In genomic region chr3:69524356-69525071, GRCm38 (mm10) we compare ENCODE assay signal across 14 mouse cellular contexts.
A peak's percentile ranks its signal among the peaks of the same experiment; 100 is the strongest.
DNase-seq lines count a peak whose midpoint lies in the region; ATAC-seq and TF ChIP-seq lines count a peak whose summit lies in the region.
"Had no signal": no experiment of that assay in that cellular context is flagged by ENCODE, and none has a peak within 500 bp of the region (broad histone marks: within the 10 kb centered on the region; RNA-seq: fewer than 3 reads in every experiment).

No protein-coding gene starts in this region.

- no peak overlapping the region for H3K4me2 ChIP-seq in midbrain, embryonic 16.5 days (ENCODE audit: low read length)
- H3K4me2 ChIP-seq in midbrain, embryonic 14.5 days (ENCODE audit: low read length), result no peak overlapping the region
- H3K4me2 ChIP-seq: embryonic facial prominence, embryonic 12.5 days; hindbrain, embryonic 14.5 days had no signal

- no peak for TF ChIP-seq CTCF in olfactory bulb, adult 2 months (IDR thresholded peaks at IDR 0.05; ENCODE audit: insufficient read depth, low read depth, low read length)

- no peaks in the 10 kb centered on the region for H3K27me3 ChIP-seq in midbrain, embryonic 16.5 days (ENCODE audit: control insufficient read depth, insufficient read depth, low read depth, low read length)
- H3K27me3 ChIP-seq in midbrain, embryonic 14.5 days (ENCODE audit: control insufficient read depth, insufficient read depth, low read length), result no peaks in the 10 kb centered on the region
- H3K27me3 ChIP-seq: embryonic facial prominence, embryonic 12.5 days had no signal

- H3K27ac ChIP-seq in midbrain, embryonic 16.5 days (ENCODE audit: low read length), result no peak overlapping the region
- H3K27ac ChIP-seq in midbrain, embryonic 14.5 days (replicated peaks; ENCODE audit: low read depth, low read length), result no peak overlapping the region
- H3K27ac ChIP-seq in olfactory bulb, adult 2 months (ENCODE audit: insufficient read depth, low read depth, low read length), result peak overlapping the region; percentile 82
- H3K27ac ChIP-seq: embryonic facial prominence, embryonic 12.5 days; heart, adult 2 months; hindbrain, embryonic 14.5 days had no signal

- DNase-seq in cerebellum, postnatal 10 days, result peak; percentile 45 to 56
- DNase-seq in cerebellum, postnatal 25 days, result no peak
- DNase-seq in midbrain, embryonic 14.5 days, result no peak
- DNase-seq in fibroblast of lung, adult 2 months (ENCODE audit: low read depth), result peak; percentile 38
- DNase-seq in embryo, embryonic 10.5 days (ENCODE audit: low spot score), result no peak
- no peak for DNase-seq in left cerebral cortex, adult 11 months (ENCODE audit: low spot score)
- DNase-seq: kidney, postnatal 25 days; liver; retina, postnatal 1 day had no signal

- H3K36me3 ChIP-seq in midbrain, embryonic 16.5 days (ENCODE audit: control insufficient read depth, insufficient read depth, low read length), result no peaks in the 10 kb centered on the region
- no peaks in the 10 kb centered on the region for H3K36me3 ChIP-seq in midbrain, embryonic 14.5 days (ENCODE audit: control insufficient read depth, insufficient read depth, low read length)
- H3K36me3 ChIP-seq: embryonic facial prominence, embryonic 12.5 days had no signal

- H3K9me3 ChIP-seq in midbrain, embryonic 16.5 days (replicated peaks; ENCODE audit: control insufficient read depth, low read length, poor library complexity, severe bottlenecking), result no peaks in the 10 kb centered on the region
- no peaks in the 10 kb centered on the region for H3K9me3 ChIP-seq in midbrain, embryonic 14.5 days (ENCODE audit: control insufficient read depth, low read length)
- H3K9me3 ChIP-seq: embryonic facial prominence, embryonic 12.5 days had no signal

- no peaks in the 10 kb centered on the region; the same call in 1 of the 2 replicates for H3K4me1 ChIP-seq in midbrain, embryonic 16.5 days (ENCODE audit: control insufficient read depth, insufficient read depth, low read length)
- 0 out of 2 replicates have a peak, but pooled peaks cover 5% of the 10 kb centered on the region for H3K4me1 ChIP-seq in midbrain, embryonic 14.5 days (ENCODE audit: control insufficient read depth, insufficient read depth, low read length)
- peaks cover 17% of the 10 kb centered on the region for H3K4me1 ChIP-seq in olfactory bulb, adult 2 months (ENCODE audit: control insufficient read depth, insufficient read depth, low read length)

- H3K9ac ChIP-seq in midbrain, embryonic 16.5 days (ENCODE audit: low read depth, low read length), result no peak overlapping the region
- no peak overlapping the region for H3K9ac ChIP-seq in midbrain, embryonic 14.5 days (replicated peaks; ENCODE audit: low read length)
- H3K9ac ChIP-seq: embryonic facial prominence, embryonic 12.5 days; hindbrain, embryonic 14.5 days had no signal

- WGBS in midbrain, embryonic 16.5 days, result 84% methylated on average over 8 of the region's 8 CpGs
- 90% methylated on average over 8 of the region's 8 CpGs for WGBS in midbrain, embryonic 14.5 days
- 53% methylated on average over 8 of the region's 8 CpGs for WGBS in olfactory bulb, adult 2 months

- no peak overlapping the region for H3K4me3 ChIP-seq in midbrain, embryonic 16.5 days (ENCODE audit: low read depth, low read length)
- no peak overlapping the region for H3K4me3 ChIP-seq in midbrain, embryonic 14.5 days (replicated peaks; ENCODE audit: low read depth, low read length)
- no peak overlapping the region for H3K4me3 ChIP-seq in olfactory bulb, adult 2 months (ENCODE audit: insufficient read depth, low read depth, low read length)
- H3K4me3 ChIP-seq: embryonic facial prominence, embryonic 12.5 days; heart, adult 2 months had no signal

- no peak for TF ChIP-seq POLR2A in olfactory bulb, adult 2 months (IDR thresholded peaks at IDR 0.05; ENCODE audit: insufficient read depth, low read depth, low read length)

- 0 out of 2 replicates have a peak, but pooled peaks have one; percentile 31 for ATAC-seq in midbrain, embryonic 16.5 days
- ATAC-seq in midbrain, embryonic 14.5 days (ENCODE audit: low FRiP score, low TSS enrichment), result no peak

Comparison
In these comparisons a context has a peak if more than half of its experiments do, and no peak if none do; other contexts are left out.
1. DNase-seq: peak in cerebellum, postnatal 10 days (2 of 2) and fibroblast of lung, adult 2 months (single experiment); none in cerebellum, postnatal 25 days (0 of 2), midbrain, embryonic 14.5 days (single experiment), embryo, embryonic 10.5 days (single experiment) and left cerebral cortex, adult 11 months (single experiment).